Mouse (Mus musculus) forebrain, embryonic 10.5 days (tissue): Measurements from ENCODE around the gene Adamts18. TPM values are rescaled to one million over a fixed set of nuclear protein-coding genes. Genes with fewer than 3 reads are reported as not detected.

Source experiments
- DNase-seq: peaks from one replicate; pipeline ENCODE4 v3.0.0-alpha.2; 2017; ENCODE audit warnings: low spot score; ENCODE audit errors: extremely low spot score
- H3K27ac ChIP-seq: fragments of 300-500 bp; sonication (generic); 2 replicates; pipeline ENCODE4 v1.5.1; 2016; ENCODE audit warnings: mild to moderate bottlenecking
- H3K27me3 ChIP-seq: fragments of 300-500 bp; sonication (generic); 2 replicates; pipeline ENCODE4 v1.6.1; 2016; ENCODE audit warnings: mild to moderate bottlenecking; ENCODE audit not compliant: poor library complexity, severe bottlenecking
- H3K36me3 ChIP-seq: fragments of 300-500 bp; sonication (generic); replicated peaks from 2 replicates; pipeline ENCODE4 v1.6.1; 2016; ENCODE audit warnings: mild to moderate bottlenecking, moderate library complexity
- H3K4me1 ChIP-seq: fragments of 300-500 bp; sonication (generic); 2 replicates; pipeline ENCODE4 v1.6.1; 2016
- H3K4me3 ChIP-seq: fragments of 300-500 bp; sonication (generic); 2 replicates; pipeline ENCODE4 v1.5.1; 2016; ENCODE audit warnings: mild to moderate bottlenecking, moderate library complexity
- H3K9me3 ChIP-seq: fragments of 300-500 bp; sonication (generic); 2 replicates; pipeline ENCODE4 v1.6.1; 2016; ENCODE audit warnings: mild to moderate bottlenecking, moderate library complexity
- WGBS: fragments of 180-500 bp; shearing (Covaris S2); methylation state at CpG from one replicate; pipeline ENCODE4 v1.1.7; 2016; 5-methylcytosine and 5-hydroxymethylcytosine counted together
- polyA plus RNA-seq: library from polyadenylated mRNA; unstranded; fragments of >200 nt; fragmentation: Nextera tagmentation; extraction: Ambion mirVana; gene quantifications from 2 replicates; pipeline ENCODE4 v1.2.1, GENCODE M21; 2016

Adamts18 gene
- polyA plus RNA-seq, 1 experiment from 2014 or later: 1.6 TPM

DNA sequence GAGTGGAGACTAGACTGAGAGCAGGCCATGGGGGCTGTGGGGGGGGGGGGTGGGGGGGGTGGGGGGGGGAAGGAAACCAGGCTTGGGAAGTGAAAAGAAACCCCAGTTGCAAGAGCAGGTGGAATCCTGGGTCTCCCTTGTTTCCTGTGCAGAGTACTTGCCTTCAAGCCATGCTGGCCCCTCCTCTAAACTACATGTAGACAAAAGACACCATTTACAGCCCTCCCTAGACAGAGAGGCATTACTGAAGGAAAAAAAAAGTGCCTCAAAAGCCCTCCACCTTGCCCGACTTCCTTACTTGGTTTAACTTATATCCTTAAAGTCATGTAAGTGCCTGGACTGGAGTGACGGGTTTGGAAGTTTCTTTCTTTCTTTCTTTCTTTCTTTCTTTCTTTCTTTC lies 67.0 kb downstream of the Adamts18 start:
- peaks cover 12% of the 10 kb centered on the region for H3K4me1 ChIP-seq
- no peaks in the 10 kb centered on the region for H3K27me3 ChIP-seq
- no peak for DNase-seq
- WGBS: 28% methylated on average over 2 of the region's 2 CpGs
- H3K36me3 ChIP-seq: no peaks in the 10 kb centered on the region
- H3K9me3 ChIP-seq: no peaks in the 10 kb centered on the region
- H3K4me3 ChIP-seq: no peak overlapping the region
- H3K27ac ChIP-seq: no peak overlapping the region; the same call in 1 of the 2 replicates

DNA sequence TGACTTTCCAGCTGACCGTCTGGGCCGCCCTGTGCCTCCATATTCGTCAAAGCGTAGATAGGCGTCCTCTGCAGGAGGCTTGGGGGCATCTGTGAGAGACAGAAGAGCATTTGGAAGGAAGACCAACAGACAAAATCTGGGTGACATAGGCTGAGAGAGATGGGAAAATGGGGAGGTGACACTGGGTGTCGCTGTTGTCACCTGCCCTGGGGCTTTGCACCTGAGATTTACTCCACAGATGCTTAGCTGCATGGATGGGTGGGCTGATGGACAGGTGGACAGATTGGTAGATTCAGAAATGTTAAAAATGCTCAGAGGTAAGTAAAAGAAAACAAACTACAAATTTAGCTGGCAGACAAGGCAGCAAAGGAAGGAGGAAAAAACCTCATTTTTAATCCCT lies 73.2 kb downstream of the Adamts18 start:
- Histone ChIP-seq H3K36me3 (no peaks in the 10 kb centered on the region), H3K9me3 (no peaks in the 10 kb centered on the region), H3K27ac (no peak overlapping the region), H3K4me1 (no peaks in the 10 kb centered on the region), H3K27me3 (no peaks in the 10 kb centered on the region), H3K4me3 (no peak overlapping the region)
- no peak for DNase-seq
- 78% methylated on average over 6 of the region's 6 CpGs for WGBS

DNA sequence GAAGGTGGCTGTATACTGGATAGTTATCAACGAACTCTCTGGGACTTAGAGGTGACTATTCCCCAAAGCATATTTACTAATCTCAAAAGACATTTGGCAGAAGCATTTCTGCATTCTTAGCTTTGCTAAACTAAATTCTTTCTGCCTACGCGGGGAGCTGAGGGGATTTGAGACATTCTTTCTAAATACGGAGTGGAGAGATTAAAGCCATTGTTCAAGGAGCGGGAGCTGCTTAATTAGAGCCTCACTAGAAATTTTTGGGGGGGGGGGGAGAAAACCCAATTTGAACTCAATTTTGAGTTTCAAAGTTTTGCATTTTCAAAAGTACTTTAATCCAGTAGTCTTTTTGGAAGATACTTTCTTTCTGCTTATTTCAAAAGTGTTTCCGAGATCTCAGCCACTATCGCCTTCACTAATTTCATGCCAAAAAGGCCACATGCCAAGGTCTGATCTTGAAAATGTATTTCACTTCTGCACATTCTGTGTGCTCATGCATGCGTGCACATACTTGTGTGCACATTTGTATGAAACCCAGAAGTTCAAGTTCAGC lies 79.6 kb downstream of the Adamts18 start:
- DNase-seq: no peak
- 35% methylated on average over 8 of the region's 8 CpGs for WGBS
- no peaks in the 10 kb centered on the region for H3K9me3 ChIP-seq
- H3K27ac ChIP-seq: peak overlapping the region; percentile 35; the same call in 1 of the 2 replicates
- H3K4me3 ChIP-seq: no peak overlapping the region
- H3K4me1 ChIP-seq: peaks cover 18% of the 10 kb centered on the region
- H3K27me3 ChIP-seq: no peaks in the 10 kb centered on the region
- H3K36me3 ChIP-seq: no peaks in the 10 kb centered on the region

DNA sequence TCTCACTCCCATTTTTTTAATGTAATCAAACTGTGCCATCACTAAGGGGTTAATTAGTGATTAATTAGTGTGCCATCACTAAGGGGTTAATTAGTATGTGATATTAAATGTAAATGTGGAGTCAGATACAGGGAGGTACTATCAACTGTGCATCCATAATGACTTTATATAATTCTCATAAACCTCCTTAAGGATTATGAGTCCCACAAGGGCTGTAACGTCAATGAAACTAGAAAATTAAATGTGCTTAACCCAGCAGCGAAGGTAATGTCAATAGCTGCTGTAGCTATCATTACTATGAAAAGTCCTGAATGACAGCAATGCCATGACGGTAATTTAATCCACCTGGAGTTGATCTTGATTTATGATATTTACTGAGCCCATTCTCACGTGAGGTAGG lies 83.4 kb downstream of the Adamts18 start:
- H3K9me3 ChIP-seq: no peaks in the 10 kb centered on the region
- no peaks in the 10 kb centered on the region for H3K27me3 ChIP-seq
- WGBS: 94% methylated on average over 4 of the region's 4 CpGs
- H3K4me3 ChIP-seq: no peak overlapping the region
- H3K36me3 ChIP-seq: no peaks in the 10 kb centered on the region
- no peak for DNase-seq
- peaks cover 30% of the 10 kb centered on the region for H3K4me1 ChIP-seq
- H3K27ac ChIP-seq: no peak overlapping the region

DNA sequence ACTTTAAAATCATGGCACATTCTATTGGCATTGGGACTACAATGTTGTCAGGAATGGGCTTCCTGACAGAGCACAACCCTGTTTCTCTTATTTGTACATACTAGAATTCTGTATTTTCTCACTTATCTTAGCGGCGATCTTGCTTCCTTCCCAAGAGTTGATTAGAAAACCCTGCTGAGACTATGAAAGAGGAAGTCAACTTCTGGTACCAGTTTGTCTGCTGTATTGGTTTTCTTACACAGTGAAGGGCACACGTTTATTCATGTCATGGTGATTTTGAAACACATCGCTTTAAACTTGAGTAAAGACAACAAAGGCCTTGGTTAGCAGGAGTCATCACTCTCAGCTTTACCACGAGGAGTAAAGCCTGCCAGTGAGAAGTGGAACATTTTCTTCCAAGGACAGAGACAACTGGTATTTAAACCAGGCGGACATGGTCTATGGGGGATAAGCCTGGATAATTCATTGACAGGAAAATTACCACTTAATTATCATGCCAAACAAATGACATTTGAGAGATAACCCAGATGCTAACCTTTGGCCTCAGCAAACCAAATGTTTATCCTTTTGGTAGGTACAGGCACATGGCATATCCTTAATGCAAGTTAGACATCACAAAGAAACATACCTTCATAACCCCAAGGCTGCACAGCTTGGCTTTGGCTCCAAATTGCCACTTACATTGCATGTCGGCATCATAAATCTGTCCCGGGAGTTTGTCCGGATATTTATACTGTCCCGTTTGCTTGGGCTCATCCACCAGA lies 84.8 kb downstream of the Adamts18 start:
- Histone ChIP-seq H3K36me3 (no peaks in the 10 kb centered on the region), H3K27ac (no peak overlapping the region), H3K27me3 (no peaks in the 10 kb centered on the region), H3K4me3 (no peak overlapping the region), H3K4me1 (peaks cover 22% of the 10 kb centered on the region), H3K9me3 (no peaks in the 10 kb centered on the region)
- no peak for DNase-seq
- WGBS: 88% methylated on average over 10 of the region's 10 CpGs

DNA sequence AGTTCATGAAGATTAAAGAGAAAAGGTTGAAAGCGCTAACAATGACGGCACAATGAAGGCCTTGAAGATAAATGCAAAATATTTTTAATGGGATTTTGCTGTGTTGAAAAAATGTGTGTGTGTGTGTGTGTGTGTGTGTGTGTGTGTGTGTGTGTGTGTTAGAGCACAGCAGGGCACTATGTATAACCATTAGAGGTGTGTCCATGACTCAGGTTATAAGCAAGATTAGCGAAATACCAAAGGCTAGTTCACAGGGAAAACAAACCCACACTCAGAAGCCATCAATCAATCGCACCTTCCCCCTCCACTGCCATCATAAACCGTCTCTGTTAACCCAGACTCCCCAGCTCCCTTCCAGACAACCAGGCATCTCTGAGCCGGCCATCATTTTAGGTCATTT lies 86.4 kb downstream of the Adamts18 start:
- H3K4me3 ChIP-seq: no peak overlapping the region
- WGBS: 89% methylated on average over 6 of the region's 6 CpGs
- H3K9me3 ChIP-seq: no peaks in the 10 kb centered on the region
- no peaks in the 10 kb centered on the region for H3K36me3 ChIP-seq
- no peak for DNase-seq
- H3K4me1 ChIP-seq: peaks cover 12% of the 10 kb centered on the region
- H3K27me3 ChIP-seq: no peaks in the 10 kb centered on the region
- H3K27ac ChIP-seq: no peak overlapping the region

DNA sequence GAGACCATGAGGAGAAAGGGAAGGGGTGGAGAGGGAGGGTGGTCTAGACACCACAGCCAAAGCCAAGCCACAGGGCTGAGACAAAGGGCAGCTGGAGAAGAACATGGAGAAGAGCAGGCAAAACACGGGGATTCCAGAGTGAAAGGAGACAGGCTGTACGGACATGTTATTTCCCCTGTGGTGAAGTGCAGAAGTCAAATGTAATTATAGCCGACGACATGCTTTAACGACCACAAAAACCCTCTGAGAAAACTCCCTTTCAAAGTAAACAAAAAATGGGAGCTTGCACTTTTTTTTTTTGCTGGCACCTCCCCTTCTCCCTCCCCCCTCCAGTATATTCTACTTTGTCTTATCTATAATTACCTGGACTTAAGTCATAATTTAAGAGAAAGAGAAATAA lies 92.7 kb downstream of the Adamts18 start:
- 73% methylated on average over 5 of the region's 5 CpGs for WGBS
- Histone ChIP-seq H3K27ac (no peak overlapping the region), H3K4me1 (peaks cover 14% of the 10 kb centered on the region; the same call in 1 of the 2 replicates), H3K36me3 (no peaks in the 10 kb centered on the region), H3K9me3 (no peaks in the 10 kb centered on the region), H3K4me3 (no peak overlapping the region), H3K27me3 (no peaks in the 10 kb centered on the region)
- no peak for DNase-seq

DNA sequence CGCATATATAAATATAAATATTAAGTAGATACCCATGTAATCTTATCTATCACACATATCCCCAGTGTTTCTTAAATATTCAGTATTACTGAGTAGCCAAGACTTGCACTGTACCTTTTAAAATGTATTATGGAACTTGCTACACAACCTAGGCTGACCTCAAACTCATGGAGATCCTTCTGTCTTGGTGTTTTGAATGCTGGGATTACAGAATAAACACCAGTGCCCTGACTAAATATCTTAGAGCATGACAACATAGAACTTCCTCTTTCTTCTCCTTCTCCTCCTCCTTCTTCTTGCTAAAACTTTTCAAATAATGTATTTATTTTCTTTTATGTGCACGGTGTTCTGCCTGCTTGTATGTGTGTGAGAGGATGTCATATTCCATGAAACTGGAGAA lies 95.4 kb downstream of the Adamts18 start:
- Histone ChIP-seq H3K27ac (no peak overlapping the region), H3K4me3 (no peak overlapping the region), H3K9me3 (no peaks in the 10 kb centered on the region), H3K36me3 (no peaks in the 10 kb centered on the region), H3K4me1 (peaks cover 21% of the 10 kb centered on the region; the same call in 1 of the 2 replicates), H3K27me3 (no peaks in the 10 kb centered on the region)
- WGBS: 93% methylated on average over 2 of the region's 2 CpGs
- DNase-seq: no peak

DNA sequence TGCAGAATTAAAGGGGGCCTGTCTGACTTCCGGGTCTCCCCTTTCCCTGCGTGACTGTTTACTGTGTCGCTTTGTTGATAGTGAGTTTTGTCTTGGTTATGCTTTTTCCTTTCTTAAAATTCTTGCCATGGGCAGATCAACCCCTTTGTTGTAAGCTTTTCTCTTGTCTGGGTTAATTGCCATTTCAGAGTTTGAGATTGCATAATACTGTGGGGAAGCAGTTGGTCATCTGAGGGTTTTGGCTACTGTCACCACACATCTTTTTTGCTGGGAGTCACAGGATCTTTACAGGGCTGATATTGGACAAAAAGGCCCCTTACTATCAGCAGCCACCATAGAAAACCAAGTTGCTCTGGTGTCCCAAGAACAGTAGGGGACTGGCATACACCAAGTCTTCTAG lies 96.2 kb downstream of the Adamts18 start:
- Histone ChIP-seq H3K27ac (no peak overlapping the region), H3K4me3 (no peak overlapping the region), H3K36me3 (no peaks in the 10 kb centered on the region), H3K9me3 (no peaks in the 10 kb centered on the region), H3K4me1 (peaks cover 21% of the 10 kb centered on the region; the same call in 1 of the 2 replicates), H3K27me3 (no peaks in the 10 kb centered on the region)
- no peak for DNase-seq
- WGBS: 86% methylated on average over 3 of the region's 3 CpGs

DNA sequence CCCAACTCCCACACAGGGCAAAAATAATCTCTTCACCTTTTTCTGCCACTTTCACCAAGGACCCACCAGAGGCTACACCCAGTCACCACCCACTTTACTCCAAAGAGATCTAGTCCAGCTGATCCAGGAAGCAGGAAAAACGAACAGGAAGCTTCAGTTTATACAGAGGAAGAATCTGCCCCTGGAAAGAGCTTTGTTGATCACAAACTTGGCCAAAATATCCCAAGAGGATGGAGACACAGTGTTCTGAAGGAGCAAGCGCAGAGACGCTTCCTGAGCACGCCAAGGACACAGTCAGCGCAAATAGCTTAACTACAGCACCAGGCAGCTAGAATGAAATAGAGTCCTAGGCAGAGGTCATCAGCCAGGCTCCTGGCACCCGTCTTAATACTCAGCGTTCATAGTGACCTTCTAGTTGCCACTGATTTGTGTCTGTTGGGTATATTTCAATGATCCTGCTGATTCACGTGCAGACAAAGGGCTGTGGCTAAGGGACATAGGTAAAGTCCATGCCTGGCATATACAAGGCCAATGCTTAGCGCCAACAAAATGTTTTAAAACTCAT lies 113.0 kb downstream of the Adamts18 start:
- Histone ChIP-seq H3K4me3 (no peak overlapping the region), H3K27ac (no peak overlapping the region), H3K9me3 (no peaks in the 10 kb centered on the region), H3K27me3 (no peaks in the 10 kb centered on the region), H3K4me1 (no peaks in the 10 kb centered on the region), H3K36me3 (no peaks in the 10 kb centered on the region)
- DNase-seq: no peak
- 88% methylated on average over 9 of the region's 9 CpGs for WGBS

DNA sequence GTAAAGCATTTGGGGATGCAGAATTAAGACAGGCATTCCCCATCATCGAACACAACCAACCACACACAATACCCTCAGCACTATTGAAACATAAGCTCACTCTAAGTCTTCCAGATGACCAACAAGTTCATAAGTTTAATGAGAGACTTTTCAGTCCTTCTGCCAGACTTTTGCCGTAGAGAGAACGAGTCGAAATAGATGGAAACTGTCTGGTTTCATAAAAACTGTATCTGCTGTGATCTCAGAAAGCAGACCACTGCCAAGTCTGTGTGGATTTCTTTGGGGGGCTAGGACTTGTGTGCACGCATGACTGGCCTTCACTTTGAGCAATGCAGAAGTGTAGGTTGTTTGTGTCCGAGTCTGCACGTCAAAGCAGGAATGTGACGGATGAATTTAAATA lies 123.2 kb downstream of the Adamts18 start:
- Histone ChIP-seq H3K36me3 (no peaks in the 10 kb centered on the region), H3K4me1 (peaks cover 16% of the 10 kb centered on the region), H3K9me3 (no peaks in the 10 kb centered on the region), H3K27me3 (no peaks in the 10 kb centered on the region), H3K27ac (no peak overlapping the region), H3K4me3 (no peak overlapping the region)
- no peak for DNase-seq
- WGBS: 88% methylated on average over 8 of the region's 8 CpGs

DNA sequence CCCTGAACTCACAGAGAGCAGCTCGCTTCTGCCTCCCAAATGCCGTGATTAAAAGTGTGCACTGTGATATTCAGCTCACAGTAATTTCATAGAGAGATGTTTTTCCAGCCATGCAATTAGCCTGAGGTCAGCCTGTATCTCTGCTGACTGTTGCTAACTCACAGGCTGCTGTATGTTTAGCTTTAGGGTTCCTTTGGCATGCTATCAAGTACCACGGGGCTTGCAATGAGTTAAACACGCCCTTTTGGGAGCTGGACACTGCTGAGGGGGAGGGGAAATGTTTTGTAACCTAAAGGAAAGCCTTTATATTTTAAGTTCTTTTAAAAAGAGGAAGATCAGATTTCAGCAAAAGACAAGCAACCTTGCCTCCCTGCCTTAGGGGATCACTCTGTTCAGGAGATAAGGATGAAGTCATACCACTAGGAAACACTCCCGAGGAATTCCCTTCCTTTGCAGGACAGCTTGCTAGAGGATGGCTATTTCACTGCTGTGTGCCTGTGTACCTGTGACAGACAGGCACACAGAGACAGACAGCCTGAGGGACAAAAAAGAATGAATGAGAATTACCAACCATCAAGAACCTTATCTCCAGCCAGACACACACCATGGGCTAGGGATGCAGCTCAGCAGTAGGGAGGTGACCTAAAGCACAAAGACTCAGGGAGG lies 124.5 kb downstream of the Adamts18 start:
- H3K27ac ChIP-seq: 0 out of 2 replicates have a peak overlapping the region, but pooled peaks have one; percentile 6
- no peak overlapping the region for H3K4me3 ChIP-seq
- peaks cover 16% of the 10 kb centered on the region for H3K4me1 ChIP-seq
- H3K27me3 ChIP-seq: no peaks in the 10 kb centered on the region
- H3K36me3 ChIP-seq: no peaks in the 10 kb centered on the region
- DNase-seq: no peak
- H3K9me3 ChIP-seq: no peaks in the 10 kb centered on the region
- 66% methylated on average over 5 of the region's 5 CpGs for WGBS

DNA sequence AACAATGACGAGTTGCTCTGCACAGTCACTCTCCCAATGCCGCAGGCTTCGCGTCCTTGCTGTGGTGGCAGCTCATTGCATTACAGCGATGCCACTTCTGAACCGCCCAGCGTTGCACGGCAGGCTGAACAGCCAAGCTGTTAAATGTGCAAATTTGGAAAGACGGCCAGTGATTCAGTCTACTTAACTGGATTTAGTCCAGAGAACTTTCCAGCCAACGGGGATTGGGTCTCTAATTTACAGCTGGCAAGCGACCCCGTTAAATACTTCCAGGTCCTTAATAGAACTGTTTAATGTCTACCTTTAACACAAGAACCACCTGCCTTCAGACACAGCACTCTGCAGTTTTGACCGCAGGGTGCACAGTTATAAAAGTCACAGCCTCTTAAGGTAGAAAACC lies 127.1 kb downstream of the Adamts18 start:
- no peak overlapping the region for H3K4me3 ChIP-seq
- H3K4me1 ChIP-seq: peaks cover 16% of the 10 kb centered on the region
- H3K9me3 ChIP-seq: no peaks in the 10 kb centered on the region
- H3K36me3 ChIP-seq: no peaks in the 10 kb centered on the region
- no peak for DNase-seq
- 91% methylated on average over 13 of the region's 13 CpGs for WGBS
- no peak overlapping the region for H3K27ac ChIP-seq
- no peaks in the 10 kb centered on the region for H3K27me3 ChIP-seq
